Mouse (Mus musculus) liver, embryonic 18 days (tissue): ENCODE data around the gene Selenot. TPM values are rescaled to one million over a fixed set of nuclear protein-coding genes. Genes with fewer than 3 reads are reported as not detected.

ENCODE experiments used
- polyA plus RNA-seq: library from polyadenylated mRNA; depleted of rRNA; stranded (reverse); fragments of >200 nt; gene quantifications from 2 replicates; pipeline ENCODE4 v1.2.3, GENCODE M21; 2012; rRNA removed

Selenot gene
- polyA plus RNA-seq: 32.0 and 33.1 TPM in 2 replicates

GRCm38 (mm10) chr3:58576137-58577066 is at the start of gene Selenot:
Gene Selenot, plus strand, starts transcription at chr3:58576636.

GRCm38 (mm10) chr3:58636406-58637295 is 60.2 kb downstream of the Selenot start, which contains the start of gene Erich6:
Gene Erich6, minus strand, starts transcription at chr3:58637207.

Other genes with a start within 250 kb of the Selenot start
- 5.1 and 5.7 TPM in 2 replicates for gene Tsc22d2, start 161.9 kb upstream of the Selenot start, polyA plus RNA-seq
- gene Eif2a, start 50.8 kb upstream of the Selenot start, polyA plus RNA-seq: 25.9 and 30.5 TPM in 2 replicates
- 58.4 and 66.0 TPM in 2 replicates for gene Serp1, start 50.7 kb upstream of the Selenot start, polyA plus RNA-seq
- 0.01 and 0.02 TPM in 2 replicates for gene Erich6, start 60.6 kb downstream of the Selenot start, polyA plus RNA-seq
- gene Siah2, start 115.8 kb downstream of the Selenot start, polyA plus RNA-seq: 10.3 and 11.3 TPM in 2 replicates
- not detected in 2 replicates for gene Mindy4b-ps, start 245.7 kb downstream of the Selenot start, polyA plus RNA-seq